Mouse (Mus musculus) A20 (cell line): ENCODE data around the gene Nsd1.

ENCODE experiments used
- DNase-seq: peaks from one replicate; pipeline ENCODE4 v3.0.0-alpha.2; 2011; ENCODE audit warnings: low read depth, low spot score

Gene Nsd1

DNA sequence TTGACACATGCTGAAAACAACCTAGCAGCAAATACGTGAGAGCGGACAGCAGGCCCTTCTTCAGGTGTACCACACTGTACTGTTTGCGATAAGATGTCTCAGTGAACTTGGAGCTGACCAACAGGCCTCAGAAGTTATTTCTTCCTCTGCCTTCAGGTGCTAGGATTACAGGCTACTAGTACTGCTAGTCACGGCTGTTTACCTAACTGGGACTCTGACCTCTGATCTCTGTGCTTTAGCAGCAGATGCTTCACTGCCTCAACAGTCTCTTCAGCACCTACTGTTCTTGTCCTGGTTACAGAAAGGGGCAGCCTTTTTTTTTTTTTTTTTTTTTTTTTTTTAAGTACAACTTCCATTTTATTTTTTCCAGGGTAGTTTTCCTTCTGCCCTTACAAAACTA is 43.2 kb downstream of the Nsd1 start:
- no peak for DNase-seq

DNA sequence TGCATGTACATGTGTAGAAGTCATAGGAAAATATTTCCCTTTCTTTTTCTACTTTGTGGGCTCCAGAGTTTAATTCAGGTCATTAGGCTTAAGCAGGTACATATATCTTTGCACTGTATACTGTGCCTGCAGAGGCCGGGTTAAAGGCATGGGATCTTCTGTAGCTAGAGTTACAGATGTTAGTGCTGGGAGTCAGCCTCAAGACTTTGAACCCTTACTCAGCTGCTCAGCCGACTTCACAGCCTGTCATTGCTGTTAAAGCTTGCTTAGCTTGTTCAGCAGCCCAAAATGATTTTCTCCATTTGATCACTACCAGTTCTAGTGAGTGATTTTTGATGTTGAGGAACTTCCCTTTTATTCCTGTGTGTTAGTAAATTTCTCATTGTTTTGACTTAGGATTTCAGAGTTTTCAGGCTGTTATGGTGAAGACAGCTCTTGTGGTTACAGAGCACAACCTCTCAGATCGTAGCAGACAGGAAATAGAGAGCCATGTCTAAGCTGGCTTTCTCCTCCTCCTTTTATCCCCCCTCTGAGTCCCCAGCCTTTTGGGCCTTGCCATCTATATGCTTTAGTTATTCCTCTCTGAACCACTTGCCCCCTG is 45.6 kb downstream of the Nsd1 start:
- DNase-seq, result no peak

DNA sequence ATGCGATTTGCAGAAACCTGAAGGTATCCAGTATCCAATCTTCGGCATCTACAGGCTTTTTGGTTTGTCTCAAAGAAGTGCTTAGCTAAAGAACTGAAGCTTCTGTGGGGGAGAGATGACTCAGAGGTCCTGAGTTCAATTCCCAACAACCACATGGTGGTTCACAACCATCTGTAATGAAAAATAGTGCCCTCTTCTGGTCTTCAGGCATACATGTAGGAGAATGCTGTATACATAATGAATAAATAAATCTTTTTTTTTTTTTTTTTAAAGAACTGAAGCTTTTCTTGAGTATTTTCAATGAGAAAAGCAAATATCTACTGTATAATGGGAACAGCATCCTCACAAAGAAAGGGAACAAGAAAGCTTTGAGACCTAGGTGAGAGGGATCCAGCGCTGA is 49.1 kb downstream of the Nsd1 start:
- DNase-seq, result no peak

DNA sequence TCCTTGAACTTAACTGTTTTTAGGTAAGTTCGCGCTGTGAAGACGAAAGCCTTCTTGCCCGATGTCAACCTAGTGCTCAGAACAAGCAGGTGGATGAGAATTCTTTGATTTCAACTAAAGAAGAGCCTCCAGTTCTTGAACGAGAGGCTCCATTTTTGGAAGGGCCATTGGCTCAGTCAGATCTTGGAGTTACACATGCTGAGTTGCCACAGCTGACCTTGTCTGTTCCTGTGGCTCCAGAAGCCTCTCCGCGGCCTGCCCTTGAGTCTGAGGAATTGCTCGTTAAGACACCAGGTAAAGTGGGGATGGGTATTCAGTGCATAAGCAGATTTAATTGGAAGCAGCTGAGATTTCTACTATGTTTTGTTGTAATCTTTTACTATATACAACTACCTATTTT is 51.9 kb downstream of the Nsd1 start:
- no peak for DNase-seq

DNA sequence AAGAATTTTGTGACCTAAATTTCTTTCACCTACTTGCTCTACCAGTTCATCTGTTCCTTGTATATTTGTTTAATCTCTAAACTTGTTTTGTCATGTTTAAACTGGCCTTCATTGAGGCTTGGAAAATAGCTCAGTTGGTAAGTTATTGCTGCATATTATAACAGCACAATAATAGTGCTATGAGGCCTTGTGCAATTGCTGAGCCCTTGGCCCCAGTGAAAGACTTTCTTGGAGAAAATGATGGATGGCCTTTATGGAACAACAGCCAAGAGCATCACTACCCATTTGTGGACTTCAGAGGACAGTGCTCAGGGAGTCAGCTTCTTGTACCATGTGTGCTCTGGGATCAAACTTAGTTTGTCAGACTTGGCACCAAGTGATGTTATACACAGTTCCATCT is 52.5 kb downstream of the Nsd1 start:
- DNase-seq, result no peak

DNA sequence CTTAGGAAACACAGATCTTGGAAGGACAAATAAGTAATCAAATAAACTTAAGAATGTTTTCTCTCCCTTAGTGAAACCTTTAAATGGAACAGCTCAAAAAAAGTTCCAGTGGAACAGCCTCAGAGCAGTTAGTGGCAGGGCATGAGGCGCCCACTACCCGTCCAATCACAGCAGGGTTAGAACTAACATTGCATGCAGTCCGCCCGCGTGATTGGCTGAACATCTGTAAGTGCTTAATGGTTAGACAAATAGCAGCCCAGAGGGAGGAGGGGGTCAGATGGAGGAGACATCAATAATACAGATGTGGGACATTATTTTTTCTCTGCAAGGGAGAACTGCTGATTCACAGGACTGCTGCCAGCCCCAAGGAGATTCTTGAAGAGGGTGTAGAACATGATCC is 67.6 kb downstream of the Nsd1 start:
- no peak for DNase-seq

DNA sequence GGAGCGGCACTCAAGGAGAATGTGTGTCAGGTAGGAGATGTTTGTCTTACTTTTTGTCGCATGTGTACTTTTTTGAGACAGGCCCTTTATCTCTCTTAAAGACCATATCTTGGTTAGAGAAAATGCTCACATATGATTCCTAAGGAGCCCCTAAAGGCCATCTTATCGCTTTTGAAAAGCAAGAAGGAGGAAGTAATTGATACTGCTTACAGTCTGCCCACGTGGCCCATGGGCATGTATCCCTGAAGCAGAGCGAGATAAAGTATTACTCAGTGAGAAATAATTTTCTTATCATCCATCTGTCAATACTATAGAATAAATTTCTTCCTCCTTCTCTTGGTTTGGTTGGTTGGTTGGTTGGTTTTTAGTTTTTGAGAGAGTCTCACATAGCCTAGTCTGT is 68.1 kb downstream of the Nsd1 start:
- DNase-seq, result no peak

DNA sequence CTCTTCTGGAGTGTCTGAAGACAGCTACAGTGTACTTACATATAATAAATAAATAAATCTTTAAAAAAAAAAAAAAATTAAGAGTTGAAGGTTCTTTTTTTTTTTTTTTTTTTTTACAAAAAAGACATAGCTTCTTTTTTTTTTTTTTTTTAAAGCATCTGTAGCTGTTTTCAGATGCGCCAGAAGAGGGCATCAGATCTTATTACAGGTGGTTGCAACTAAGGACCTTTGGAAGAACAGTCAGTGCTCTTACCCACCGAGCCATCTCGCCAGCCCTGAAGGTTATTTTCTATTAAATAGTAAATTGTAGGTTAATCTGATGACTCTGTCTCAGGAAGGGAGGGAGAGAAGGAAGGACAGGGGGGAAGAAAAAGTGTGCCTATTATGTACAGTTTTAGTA is 79.3 kb downstream of the Nsd1 start:
- peak; percentile 35 for DNase-seq

DNA sequence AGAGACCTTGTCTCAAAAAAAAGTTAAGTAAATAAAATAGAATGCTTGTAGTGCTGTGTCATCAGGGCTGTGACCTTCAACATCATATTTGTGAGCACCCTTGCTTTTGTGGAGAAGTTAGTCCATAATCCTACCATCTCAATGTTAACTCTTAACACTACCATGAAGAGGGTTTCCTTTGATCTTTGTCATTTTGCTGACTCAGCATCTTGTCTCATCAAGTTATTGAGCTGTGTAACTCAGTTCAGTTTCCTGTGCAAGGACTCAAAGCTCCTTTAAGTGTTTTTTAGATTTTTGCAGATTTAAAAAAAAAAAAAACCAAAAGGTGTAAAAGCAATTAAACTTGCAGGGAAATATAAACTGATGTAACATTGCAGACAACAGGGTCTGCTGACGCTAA is 87.2 kb downstream of the Nsd1 start:
- no peak for DNase-seq

DNA sequence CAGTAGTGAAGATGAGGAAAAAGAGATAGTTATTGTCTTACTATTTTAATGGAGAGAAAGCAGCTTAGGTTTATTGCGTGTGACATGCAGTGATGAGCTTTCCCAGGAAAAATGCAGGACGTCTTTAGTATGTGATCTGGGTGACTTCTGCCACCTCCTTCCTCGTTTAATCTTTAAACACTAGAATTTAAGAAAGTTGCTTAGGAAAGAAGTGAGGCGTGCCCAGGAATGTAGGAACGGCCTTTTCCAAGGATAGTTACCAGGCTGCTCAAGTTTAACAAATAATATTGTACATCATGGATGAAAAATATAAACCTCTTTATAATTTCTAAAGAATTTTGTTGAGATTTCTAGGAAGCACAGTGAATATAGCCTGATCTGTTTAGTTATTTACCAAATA is 91.3 kb downstream of the Nsd1 start:
- DNase-seq, result no peak

DNA sequence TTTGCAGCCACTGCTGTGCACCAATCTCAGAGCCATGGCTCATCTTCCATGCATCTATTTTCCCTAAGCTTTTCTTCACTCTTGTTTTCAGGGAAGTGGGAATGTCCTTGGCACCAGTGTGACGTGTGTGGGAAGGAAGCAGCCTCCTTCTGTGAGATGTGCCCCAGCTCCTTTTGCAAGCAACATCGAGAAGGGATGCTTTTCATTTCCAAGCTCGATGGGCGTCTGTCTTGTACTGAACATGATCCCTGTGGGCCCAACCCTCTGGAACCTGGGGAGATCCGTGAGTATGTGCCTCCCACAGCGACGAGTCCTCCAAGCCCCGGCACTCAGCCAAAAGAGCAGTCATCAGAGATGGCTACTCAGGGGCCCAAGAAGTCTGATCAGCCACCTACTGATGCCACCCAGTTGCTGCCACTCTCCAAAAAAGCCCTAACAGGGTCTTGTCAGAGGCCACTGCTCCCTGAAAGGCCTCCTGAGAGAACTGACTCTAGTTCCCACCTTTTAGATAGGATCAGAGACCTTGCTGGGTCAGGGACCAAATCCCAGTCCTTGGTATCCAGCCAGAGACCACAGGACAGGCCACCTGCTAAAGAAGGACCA is 102.5 kb downstream of the Nsd1 start:
- DNase-seq, result no peak

DNA sequence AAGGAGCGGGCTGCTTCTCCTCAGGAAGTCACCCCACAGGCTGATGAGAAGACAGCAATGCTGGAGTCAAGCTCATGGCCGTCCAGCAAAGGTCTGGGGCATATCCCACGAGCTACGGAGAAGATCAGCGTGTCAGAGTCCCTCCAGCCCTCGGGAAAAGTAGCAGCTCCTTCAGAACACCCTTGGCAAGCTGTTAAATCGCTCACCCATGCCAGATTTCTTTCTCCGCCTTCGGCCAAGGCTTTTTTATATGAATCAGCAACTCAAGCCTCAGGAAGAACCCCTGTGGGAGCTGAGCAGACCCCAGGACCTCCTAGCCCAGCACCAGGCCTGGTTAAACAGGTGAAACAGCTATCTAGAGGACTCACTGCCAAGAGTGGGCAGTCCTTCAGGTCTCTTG is 103.5 kb downstream of the Nsd1 start:
- DNase-seq, result no peak

DNA sequence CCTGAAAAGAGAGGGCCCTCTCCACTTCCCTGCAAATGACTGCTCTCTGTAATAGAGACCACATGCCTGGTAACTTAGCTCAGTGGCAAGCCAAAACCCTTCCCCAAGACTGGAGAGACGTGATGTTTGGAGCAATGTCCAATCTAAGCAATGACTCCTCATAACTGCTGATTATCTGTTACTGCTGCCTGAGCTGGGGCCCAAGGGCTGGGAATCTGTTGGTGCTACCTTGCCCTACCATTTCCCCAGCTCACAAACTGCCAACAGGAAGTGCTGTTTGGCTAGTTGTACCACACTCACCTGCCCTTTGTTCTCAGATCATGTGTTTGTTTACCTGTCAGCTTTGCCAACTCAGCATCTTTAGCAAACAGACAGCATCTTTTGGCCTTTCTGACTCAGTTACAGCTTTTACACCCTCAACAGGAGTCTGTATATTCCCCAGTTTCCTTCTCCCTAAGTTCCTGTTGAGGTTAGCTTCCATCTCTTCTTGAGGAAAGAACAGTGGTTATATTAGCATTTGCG is 105.4 kb downstream of the Nsd1 start:
- DNase-seq, result no peak

DNA sequence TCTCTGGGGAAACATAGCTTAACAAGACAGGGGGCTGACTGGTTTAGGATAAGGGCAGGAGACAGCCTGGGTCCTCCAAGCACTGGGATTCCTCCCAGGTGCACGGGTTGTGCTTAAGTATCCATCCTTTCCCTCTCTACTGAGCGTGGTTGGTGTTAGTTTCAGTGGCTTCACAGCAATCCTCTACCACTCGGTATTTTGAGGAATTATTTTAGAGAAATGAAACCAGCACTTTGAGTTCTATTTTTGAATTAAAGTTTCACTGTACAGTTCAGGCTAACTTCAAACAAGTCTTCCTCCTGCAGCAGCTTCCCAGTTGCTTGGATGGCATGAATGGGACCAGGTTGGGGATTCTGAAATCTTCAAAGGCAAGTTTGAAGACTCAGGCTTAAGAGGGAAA is 108.8 kb downstream of the Nsd1 start:
- peak; percentile 55 for DNase-seq

DNA sequence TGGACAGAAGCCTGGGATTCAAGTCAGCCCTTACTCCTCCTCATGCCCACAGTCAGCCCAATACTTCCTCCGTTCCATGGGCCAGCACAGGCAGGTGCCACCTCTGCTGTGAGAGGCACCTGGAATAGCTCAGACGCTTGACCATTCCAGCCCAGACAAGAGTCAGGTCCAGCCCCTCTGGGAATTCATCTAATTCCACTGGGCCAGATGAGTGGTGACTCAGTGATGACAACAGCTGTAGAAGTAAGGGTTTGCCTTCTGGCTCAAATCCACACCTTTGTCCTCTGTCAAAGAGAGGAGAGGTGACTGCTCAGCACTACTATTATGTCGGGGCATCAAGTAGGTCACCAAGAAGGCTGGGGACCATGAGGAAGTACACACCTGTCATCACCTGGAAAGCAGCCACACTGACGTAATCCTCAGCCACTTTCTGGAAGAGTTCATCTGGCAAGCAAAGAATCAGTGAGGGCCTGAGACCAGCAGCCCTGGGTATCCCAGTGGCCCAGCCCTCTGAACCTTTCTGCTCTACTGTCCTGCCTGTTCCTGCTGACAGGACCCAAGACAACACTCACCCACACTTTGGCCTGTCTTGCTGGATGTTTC is 110.5 kb downstream of the Nsd1 start, which contains the start of gene Prelid1:
Prelid1 (plus strand) TSS at position 570 of the 603 bp plus-strand sequence.
- DNase-seq, result no peak

DNA sequence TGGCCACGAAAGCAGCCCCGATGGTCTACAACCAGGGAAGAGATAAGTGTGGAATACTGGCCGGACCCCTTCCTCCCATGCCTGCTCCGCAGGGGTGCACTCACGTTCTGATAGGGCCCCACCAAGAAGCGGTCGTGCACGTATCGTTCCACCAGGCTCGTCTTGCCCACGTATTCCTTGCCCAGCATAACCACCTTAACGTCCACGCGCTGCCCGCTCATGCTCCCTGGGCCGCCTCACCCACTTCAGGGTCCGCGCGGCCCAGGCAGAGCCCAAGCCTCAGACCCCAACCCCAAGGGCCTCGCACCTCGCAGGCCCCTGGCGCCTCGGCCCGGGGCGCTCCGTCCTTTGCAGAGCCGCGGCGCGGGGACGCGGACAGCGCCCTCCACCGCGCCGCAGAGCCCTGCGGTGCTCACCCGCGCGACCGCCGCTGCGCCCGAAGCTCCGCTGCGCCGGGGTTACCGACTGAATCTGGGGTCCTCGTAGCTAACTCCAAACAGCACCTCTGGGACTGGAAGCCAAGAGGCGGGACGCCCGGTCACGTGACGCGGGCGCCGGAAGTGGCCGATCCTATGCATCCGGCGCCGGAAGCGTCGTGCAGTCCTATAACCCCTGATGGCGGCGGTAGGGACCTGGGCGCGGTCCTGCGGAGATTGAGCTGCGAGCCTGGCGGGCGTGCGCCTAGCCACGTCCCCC is 112.0 kb downstream of the Nsd1 start, which contains the start of gene Rab24:
Rab24 (minus strand) TSS at position 513 of the 696 bp plus-strand sequence.
- DNase-seq, result peak; percentile 91

DNA sequence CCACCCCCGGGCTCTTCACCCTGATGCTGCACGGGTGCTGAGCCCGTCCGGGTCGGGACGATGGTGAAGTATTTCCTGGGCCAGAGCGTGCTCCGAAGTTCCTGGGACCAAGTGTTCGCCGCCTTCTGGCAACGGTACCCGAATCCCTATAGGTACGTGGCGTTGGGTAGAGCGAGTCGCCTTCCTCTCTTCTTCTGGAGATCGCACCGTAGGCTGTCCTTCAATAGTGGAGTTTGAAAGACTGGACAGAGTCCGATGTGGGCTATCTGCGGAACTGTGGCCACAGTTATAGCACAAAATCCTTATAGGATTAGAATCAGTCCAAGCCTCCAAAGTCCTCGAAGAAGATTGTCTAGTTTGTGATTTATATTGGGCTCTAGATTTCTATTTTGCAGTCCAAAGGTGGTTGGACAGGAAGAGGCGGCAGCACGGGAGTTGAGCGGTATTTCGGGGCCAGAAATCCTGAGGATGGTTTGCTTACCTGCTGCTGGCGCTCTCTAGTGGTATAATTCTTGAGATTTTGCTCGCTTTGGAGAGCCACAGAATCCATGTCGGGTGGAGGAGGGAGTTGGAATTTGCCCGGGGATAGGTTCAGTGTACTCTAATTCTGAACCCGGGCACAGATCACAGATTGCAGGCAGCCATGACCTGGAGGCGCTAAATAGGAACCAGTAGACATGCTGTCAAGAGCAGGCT is 112.7 kb downstream of the Nsd1 start:
- DNase-seq, result peak; percentile 71

DNA sequence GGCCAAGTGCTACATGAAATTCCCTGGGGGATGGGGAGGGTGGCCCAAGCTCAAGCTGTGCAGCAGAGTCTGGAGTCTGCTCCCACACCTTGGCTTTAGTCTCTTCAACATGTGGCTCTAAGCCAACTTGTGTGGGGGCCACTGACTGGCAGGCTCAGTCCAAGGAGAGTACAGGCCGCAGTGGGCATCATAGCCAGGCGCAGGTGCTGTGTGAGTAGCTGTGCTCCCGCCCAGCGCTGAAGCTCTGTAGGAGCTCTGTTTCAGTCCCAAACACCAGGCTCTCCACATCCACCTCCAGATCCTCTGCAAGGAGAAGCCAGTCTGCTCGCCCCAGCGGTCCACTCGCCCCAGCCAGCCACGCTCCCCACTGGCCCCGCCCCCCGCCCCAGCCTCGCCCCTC is 116.0 kb downstream of the Nsd1 start:
- DNase-seq, result no peak

DNA sequence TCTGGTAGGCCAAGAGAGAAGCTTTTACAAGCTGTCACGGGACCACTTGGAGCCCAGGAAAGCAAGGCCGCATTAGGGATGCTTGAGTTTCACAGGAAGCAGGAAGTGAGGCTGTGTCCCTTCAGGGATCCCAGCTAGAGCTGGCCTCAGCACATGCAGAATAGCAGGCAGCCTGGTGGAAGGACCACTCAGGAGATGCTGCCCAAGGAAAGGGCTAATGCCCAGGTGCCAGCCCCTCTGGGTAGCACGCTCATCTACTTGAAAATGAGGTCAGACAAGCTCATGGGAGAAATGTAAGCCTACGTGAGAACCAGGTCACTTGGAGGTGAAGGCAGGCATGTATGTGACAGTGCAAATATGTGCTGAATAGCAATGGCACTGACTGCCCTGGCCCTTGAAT is 117.6 kb downstream of the Nsd1 start:
- DNase-seq, result no peak

DNA sequence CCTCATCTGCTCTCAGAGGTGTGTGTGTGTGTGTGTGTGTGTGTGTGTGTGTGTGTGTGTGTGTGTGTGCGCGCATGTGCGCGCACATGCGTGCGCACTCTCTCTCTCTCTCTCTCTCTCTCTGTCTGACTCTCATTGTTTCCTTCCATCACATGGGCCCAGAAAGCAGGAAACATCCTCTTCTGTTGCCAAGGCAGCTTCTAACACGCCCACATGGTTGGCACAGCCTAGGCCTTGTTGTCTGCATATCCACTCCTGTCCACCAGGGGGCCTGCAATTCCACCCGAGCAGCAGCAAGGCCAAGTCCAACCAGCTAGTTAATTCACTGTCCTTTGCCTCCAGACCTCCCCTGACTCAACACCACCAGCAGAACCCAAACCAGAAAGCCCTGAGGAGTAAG is 118.1 kb downstream of the Nsd1 start:
- peak; percentile 90 for DNase-seq

DNA sequence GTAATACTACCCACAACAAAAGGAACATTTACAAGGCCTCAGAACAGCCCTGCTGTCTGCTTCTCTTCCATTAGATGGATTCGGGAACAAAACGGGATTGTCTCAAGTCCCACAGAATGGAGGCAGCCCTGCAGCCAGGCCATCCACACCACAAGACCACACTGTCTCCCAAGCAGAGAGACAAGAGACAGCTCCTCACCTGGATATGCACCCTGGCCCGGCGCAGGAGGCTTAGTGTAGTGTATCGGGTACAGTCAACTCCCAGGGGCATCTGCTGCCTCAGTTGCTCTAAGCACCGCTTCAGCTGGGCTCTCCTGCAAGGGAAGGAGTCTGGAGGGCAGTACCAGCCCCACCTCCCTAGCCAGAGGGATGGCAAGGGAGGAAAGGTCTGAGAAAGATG is 118.6 kb downstream of the Nsd1 start:
- peak; percentile 17 for DNase-seq

DNA sequence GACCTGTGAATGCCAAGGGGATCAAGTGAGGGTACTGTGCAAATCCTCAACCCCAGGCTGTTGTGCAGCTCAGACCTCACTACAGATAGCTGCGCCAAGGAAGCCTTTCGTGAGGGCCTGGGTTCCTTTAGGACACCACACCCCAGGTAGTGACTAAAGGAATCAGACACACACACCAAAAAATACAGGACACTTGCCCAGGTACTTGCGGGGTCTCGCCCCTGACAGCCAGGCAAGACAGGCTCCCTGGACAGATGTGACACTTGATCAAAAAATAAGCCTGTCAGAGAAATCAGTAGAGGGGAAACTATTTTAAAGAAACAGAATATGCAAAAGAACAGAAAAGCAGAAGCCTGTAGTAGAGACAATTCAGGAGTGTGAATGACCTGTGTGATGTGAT is 119.1 kb downstream of the Nsd1 start:
- DNase-seq, result peak; percentile 60
